Mouse (Mus musculus) heart, adult 2 months (tissue): ENCODE measurements at regions not wholly inside any gene's neighbourhood (a gene's known extent, or its start where the extent isn't known, plus 50 kb on each side); places are given as distances from the start of the nearest gene placed in this dataset.

Source experiments
- CTCF ChIP-seq: fragments of 200-600 bp; IDR thresholded peaks from 2 replicates; pipeline ENCODE4 v1.8.1; 2022; ENCODE audit warnings: antibody characterized with exemption, mild to moderate bottlenecking, moderate library complexity
- EP300 ChIP-seq: fragments of 200-500 bp; IDR thresholded peaks from 2 replicates; pipeline ENCODE4 v1.6.1; 2011; ENCODE audit warnings: low read depth, low read length, control low read depth; ENCODE audit not compliant: insufficient read depth
- POLR2A ChIP-seq: fragments of 200-500 bp; IDR thresholded peaks from 2 replicates; pipeline ENCODE4 v1.6.1; 2011; ENCODE audit warnings: mild to moderate bottlenecking, low read depth, low read length, control low read depth; ENCODE audit not compliant: insufficient read depth

GRCm38 (mm10) chr1:177366475-177366874, 75.7 kb upstream of the Zbtb18 start:
- TF ChIP-seq CTCF (no peak), POLR2A (no peak), EP300 (no peak)
